Mouse (Mus musculus) cerebellum, postnatal 4 days (tissue): Measurements from ENCODE around the gene Zfp689.
"Not testable (repeated sequence)": the region's sequence is repeated elsewhere in the genome, so short reads cannot be mapped to it uniquely, and the experiment has no call there.

Experiments
- DNase-seq, 2 experiments: peaks; one replicate each; pipeline ENCODE4 v3.0.0; 2022; ENCODE audit warnings: low spot score in 2 of 2, mixed read lengths in 1 of 2

The Zfp689 gene

GRCm38 (mm10) chr7:127448521-127449300 is at the start of gene Zfp689:
Zfp689 (minus strand) TSS chr7:127449158.
- DNase-seq: peak; percentile 69 to 90

- DNase-seq: no peak
These were observed 49.4 kb upstream of the Zfp689 start for GRCm38 (mm10) chr7:127498407-127498806.

GRCm38 (mm10) chr7:127497382-127497781 is 48.4 kb upstream of the Zfp689 start:
- no peak for DNase-seq

GRCm38 (mm10) chr7:127494648-127495047 is 45.7 kb upstream of the Zfp689 start:
- no peak for DNase-seq

GRCm38 (mm10) chr7:127491846-127492245 is 42.9 kb upstream of the Zfp689 start:
- no peak for DNase-seq

- DNase-seq: no peak
These were observed 41.0 kb upstream of the Zfp689 start for GRCm38 (mm10) chr7:127489982-127490381.

- not testable (repeated sequence) for DNase-seq
These were observed 39.4 kb upstream of the Zfp689 start for GRCm38 (mm10) chr7:127488364-127488763.

- no peak for DNase-seq
These were observed 36.5 kb upstream of the Zfp689 start for GRCm38 (mm10) chr7:127485416-127485815.

- no peak for DNase-seq
These were observed 31.4 kb upstream of the Zfp689 start for GRCm38 (mm10) chr7:127480321-127480720.

- no peak for DNase-seq
These were observed 30.6 kb upstream of the Zfp689 start for GRCm38 (mm10) chr7:127479318-127480225.

- peak; percentile 81 to 94 for DNase-seq
These were observed 29.8 kb upstream of the Zfp689 start, which contains the start of gene Fbrs for GRCm38 (mm10) chr7:127478635-127479317. Fbrs (plus strand) TSS chr7:127479199.

GRCm38 (mm10) chr7:127477687-127478634 is 29.0 kb upstream of the Zfp689 start:
- peak; percentile 96 to 99 for DNase-seq

GRCm38 (mm10) chr7:127476855-127477254 is 27.9 kb upstream of the Zfp689 start:
- no peak for DNase-seq

- peak in 1 of 2 experiments; percentile 29 for DNase-seq
These were observed 27.4 kb upstream of the Zfp689 start for GRCm38 (mm10) chr7:127476336-127476735.

- no peak for DNase-seq
These were observed 26.3 kb upstream of the Zfp689 start for GRCm38 (mm10) chr7:127475186-127475740.

- no peak for DNase-seq
These were observed 25.6 kb upstream of the Zfp689 start for GRCm38 (mm10) chr7:127474378-127475070.

GRCm38 (mm10) chr7:127473705-127474104 is 24.7 kb upstream of the Zfp689 start:
- no peak for DNase-seq

- no peak for DNase-seq
These were observed 23.1 kb upstream of the Zfp689 start for GRCm38 (mm10) chr7:127472060-127472459.

GRCm38 (mm10) chr7:127471646-127472010 is 22.7 kb upstream of the Zfp689 start:
- DNase-seq: peak in 1 of 2 experiments; percentile 58
